In genomic region chr8:4239193-4239890, GRCm38 (mm10) we compare ENCODE assay signal across 8 mouse cellular contexts. TPM values are rescaled to one million over a fixed set of nuclear protein-coding genes. Genes with fewer than 3 reads are reported as not detected.
DNase-seq lines count a peak whose midpoint lies in the region; ATAC-seq lines count a peak whose summit lies in the region.

No protein-coding gene starts in this region.

- peak overlapping the region; percentile 86 for H3K27ac ChIP-seq in kidney, embryonic 14.5 days (ENCODE audit: low read depth, low read length)
- H3K27ac ChIP-seq in hindbrain, embryonic 16.5 days (ENCODE audit: low read depth, low read length), result peak overlapping the region; percentile 91
- peak overlapping the region; percentile 90 for H3K27ac ChIP-seq in midbrain, embryonic 15.5 days

- peaks cover 35% of the 10 kb centered on the region for H3K36me3 ChIP-seq in kidney, embryonic 14.5 days (ENCODE audit: control insufficient read depth, insufficient read depth, low read length)
- peaks cover 12% of the 10 kb centered on the region for H3K36me3 ChIP-seq in hindbrain, embryonic 16.5 days (ENCODE audit: control insufficient read depth, insufficient read depth, low read length)
- peaks cover 18% of the 10 kb centered on the region for H3K36me3 ChIP-seq in midbrain, embryonic 15.5 days (replicated peaks)

- peaks cover 11% of the 10 kb centered on the region for H3K4me1 ChIP-seq in kidney, embryonic 14.5 days (ENCODE audit: control insufficient read depth, insufficient read depth, low read length)
- peaks cover 26% of the 10 kb centered on the region for H3K4me1 ChIP-seq in hindbrain, embryonic 16.5 days (ENCODE audit: control insufficient read depth, insufficient read depth, low read depth, low read length)
- H3K4me1 ChIP-seq in midbrain, embryonic 15.5 days, result peaks cover 38% of the 10 kb centered on the region

- H3K9me3 ChIP-seq in kidney, embryonic 14.5 days (ENCODE audit: control insufficient read depth, low read length), result no peaks in the 10 kb centered on the region
- H3K9me3 ChIP-seq in hindbrain, embryonic 16.5 days (ENCODE audit: control insufficient read depth, low read length), result no peaks in the 10 kb centered on the region
- H3K9me3 ChIP-seq in midbrain, embryonic 15.5 days, result no peaks in the 10 kb centered on the region

- H3K4me3 ChIP-seq in kidney, embryonic 14.5 days (ENCODE audit: low read length), result peak overlapping the region; percentile 83
- H3K4me3 ChIP-seq in hindbrain, embryonic 16.5 days (ENCODE audit: low read length), result peak overlapping the region; percentile 86
- peak overlapping the region; percentile 75 for H3K4me3 ChIP-seq in midbrain, embryonic 15.5 days

- peak overlapping the region; percentile 77 for H3K4me2 ChIP-seq in kidney, embryonic 14.5 days (replicated peaks; ENCODE audit: low read depth, low read length)
- H3K4me2 ChIP-seq in hindbrain, embryonic 16.5 days (ENCODE audit: low read length), result peak overlapping the region; percentile 95
- H3K4me2 ChIP-seq in midbrain, embryonic 15.5 days, result peak overlapping the region; percentile 82

- H3K27me3 ChIP-seq in kidney, embryonic 14.5 days (ENCODE audit: control insufficient read depth, insufficient read depth, low read length), result no peaks in the 10 kb centered on the region
- no peaks in the 10 kb centered on the region for H3K27me3 ChIP-seq in hindbrain, embryonic 16.5 days (replicated peaks; ENCODE audit: control insufficient read depth, insufficient read depth, low read length)
- no peaks in the 10 kb centered on the region for H3K27me3 ChIP-seq in midbrain, embryonic 15.5 days (replicated peaks)

- WGBS in kidney, embryonic 14.5 days, result 11% methylated on average over 19 of the region's 19 CpGs
- WGBS in hindbrain, embryonic 16.5 days, result 12% methylated on average over 19 of the region's 19 CpGs
- WGBS in midbrain, embryonic 15.5 days, result 13% methylated on average over 19 of the region's 19 CpGs

- peak; percentile 5; the same call in 1 of the 2 replicates for ATAC-seq in kidney, embryonic 14.5 days (ENCODE audit: low FRiP score, low TSS enrichment)
- ATAC-seq in common myeloid progenitor, adult 5-6 weeks (replicated peaks; ENCODE audit: low read depth, poor library complexity, severe bottlenecking), result peak; percentile 20
- ATAC-seq in hindbrain, embryonic 16.5 days, result no peak; the same call in 1 of the 2 replicates
- ATAC-seq in midbrain, embryonic 15.5 days (replicated peaks), result peak; percentile 1; the same call in 1 of the 2 replicates

- peak overlapping the region; percentile 81 for H3K9ac ChIP-seq in kidney, embryonic 14.5 days (ENCODE audit: low read depth, low read length)
- peak overlapping the region; percentile 84 for H3K9ac ChIP-seq in hindbrain, embryonic 16.5 days (ENCODE audit: low read depth, low read length)
- peak overlapping the region; percentile 63 for H3K9ac ChIP-seq in midbrain, embryonic 15.5 days

- no peak for DNase-seq in kidney, postnatal 36 days
- DNase-seq in adrenal gland, postnatal 14 days, result no peak
- DNase-seq in embryo, embryonic 10.5 days (ENCODE audit: low spot score), result no peak
- no peak for DNase-seq in retina, embryonic 14.5 days (ENCODE audit: low spot score)

RNA-seq across cellular contexts. Expression of gene Gm49320, which starts 0.7 kb away (rescaled TPM):
- 0.86 and 2.2 TPM in 2 replicates for polyA plus RNA-seq in kidney, embryonic 14.5 days (2014; fragmentation: Nextera tagmentation; extraction: Ambion mirVana)
- total RNA-seq in common myeloid progenitor, adult 5-6 weeks (2017), result 0.10 TPM in 1 of 2 replicates, not detected in the other
- polyA plus RNA-seq in hindbrain, embryonic 16.5 days (2015; fragmentation: Nextera tagmentation; extraction: Ambion mirVana), result 0.59 and 0.71 TPM in 2 replicates
- 1.0 and 1.8 TPM in 2 replicates for polyA plus RNA-seq in midbrain, embryonic 15.5 days (2015; fragmentation: Nextera tagmentation; extraction: Ambion mirVana)
- not detected in 2 replicates for total RNA-seq in adrenal gland, postnatal 14 days (2021)

RNA-seq across cellular contexts. Expression of gene Map2k7, which starts 0.8 kb away (rescaled TPM):
- polyA plus RNA-seq in kidney, embryonic 14.5 days (2014; fragmentation: Nextera tagmentation; extraction: Ambion mirVana), result 22.6 and 24.3 TPM in 2 replicates
- 25.8 and 43.9 TPM in 2 replicates for total RNA-seq in common myeloid progenitor, adult 5-6 weeks (2017)
- polyA plus RNA-seq in hindbrain, embryonic 16.5 days (2015; fragmentation: Nextera tagmentation; extraction: Ambion mirVana), result 24.8 and 28.5 TPM in 2 replicates
- 34.0 and 35.7 TPM in 2 replicates for polyA plus RNA-seq in midbrain, embryonic 15.5 days (2015; fragmentation: Nextera tagmentation; extraction: Ambion mirVana)
- total RNA-seq in adrenal gland, postnatal 14 days (2021), result 75.9 and 86.0 TPM in 2 replicates

RNA-seq across cellular contexts. Expression of gene Tgfbr3l, which starts 8.7 kb away (rescaled TPM):
- polyA plus RNA-seq in kidney, embryonic 14.5 days (2014; fragmentation: Nextera tagmentation; extraction: Ambion mirVana), result 4.7 and 5.9 TPM in 2 replicates
- 1.5 TPM in 1 of 2 replicates, not detected in the other for total RNA-seq in common myeloid progenitor, adult 5-6 weeks (2017)
- polyA plus RNA-seq in hindbrain, embryonic 16.5 days (2015; fragmentation: Nextera tagmentation; extraction: Ambion mirVana), result 2.8 and 3.7 TPM in 2 replicates
- 5.2 and 6.6 TPM in 2 replicates for polyA plus RNA-seq in midbrain, embryonic 15.5 days (2015; fragmentation: Nextera tagmentation; extraction: Ambion mirVana)
- 12.2 and 12.4 TPM in 2 replicates for total RNA-seq in adrenal gland, postnatal 14 days (2021)

RNA-seq across cellular contexts. Expression of gene Lrrc8e, which starts 12.7 kb away (rescaled TPM):
- 0.41 and 0.43 TPM in 2 replicates for polyA plus RNA-seq in kidney, embryonic 14.5 days (2014; fragmentation: Nextera tagmentation; extraction: Ambion mirVana)
- not detected in 2 replicates for total RNA-seq in common myeloid progenitor, adult 5-6 weeks (2017)
- not detected in 2 replicates for polyA plus RNA-seq in hindbrain, embryonic 16.5 days (2015; fragmentation: Nextera tagmentation; extraction: Ambion mirVana)
- polyA plus RNA-seq in midbrain, embryonic 15.5 days (2015; fragmentation: Nextera tagmentation; extraction: Ambion mirVana), result 0.08 and 0.11 TPM in 2 replicates
- 12.7 and 16.6 TPM in 2 replicates for total RNA-seq in adrenal gland, postnatal 14 days (2021)

RNA-seq across cellular contexts. Expression of gene Snapc2, which starts 13.5 kb away (rescaled TPM):
- polyA plus RNA-seq in kidney, embryonic 14.5 days (2014; fragmentation: Nextera tagmentation; extraction: Ambion mirVana), result 61.9 and 63.6 TPM in 2 replicates
- total RNA-seq in common myeloid progenitor, adult 5-6 weeks (2017), result 15.0 and 15.3 TPM in 2 replicates
- 71.6 and 72.2 TPM in 2 replicates for polyA plus RNA-seq in hindbrain, embryonic 16.5 days (2015; fragmentation: Nextera tagmentation; extraction: Ambion mirVana)
- 70.6 and 76.4 TPM in 2 replicates for polyA plus RNA-seq in midbrain, embryonic 15.5 days (2015; fragmentation: Nextera tagmentation; extraction: Ambion mirVana)
- 21.0 and 24.3 TPM in 2 replicates for total RNA-seq in adrenal gland, postnatal 14 days (2021)
